Mouse (Mus musculus): ENCODE data around the gene Mogat1. TPM values are rescaled to one million over a fixed set of nuclear protein-coding genes. Genes with fewer than 3 reads are reported as not detected.
"Not testable (repeated sequence)": the region's sequence is repeated elsewhere in the genome, so short reads cannot be mapped to it uniquely, and the experiment has no call there.

Mogat1 gene
- polyA plus RNA-seq, 1 experiment from 2014 or later, result 1.2 TPM

GRCm38 (mm10) chr1:78490143-78490542, 20.6 kb upstream of the Mogat1 start:
- no peaks in the 10 kb centered on the region for H3K4me1 ChIP-seq (ENCODE audit: insufficient read depth, low read depth, low read length)
- TF ChIP-seq EP300 (IDR thresholded peaks at IDR 0.05) (no peak), CTCF (IDR thresholded peaks at IDR 0.05) (no peak)
- no peak for DNase-seq (ENCODE audit: low spot score)
- H3K27ac ChIP-seq (ENCODE audit: low read length), result no peak overlapping the region
- WGBS, result 44% methylated on average over 1 of the region's 1 CpGs
- H3K9ac ChIP-seq (replicated peaks; ENCODE audit: low read depth), result no peak overlapping the region
- H3K36me3 ChIP-seq (ENCODE audit: insufficient read depth, low read length), result no peaks in the 10 kb centered on the region
- no peak for ATAC-seq
- H3K9me3 ChIP-seq (ENCODE audit: low read length), result no peaks in the 10 kb centered on the region
- no peak overlapping the region for H3K4me3 ChIP-seq (ENCODE audit: low read depth, low read length)
- no peak overlapping the region for H3K4me2 ChIP-seq (replicated peaks; ENCODE audit: low read depth, low read length)
- no peaks in the 10 kb centered on the region for H3K27me3 ChIP-seq (replicated peaks; ENCODE audit: insufficient read depth, low read length)

GRCm38 (mm10) chr1:78501036-78501435, 9.8 kb upstream of the Mogat1 start:
- H3K9ac ChIP-seq (replicated peaks; ENCODE audit: low read depth), result no peak overlapping the region
- no peak for TF ChIP-seq EP300 (IDR thresholded peaks at IDR 0.05)
- TF ChIP-seq CTCF (IDR thresholded peaks at IDR 0.05), result no peak
- H3K4me3 ChIP-seq (ENCODE audit: low read depth, low read length), result no peak overlapping the region
- no peaks in the 10 kb centered on the region for H3K27me3 ChIP-seq (replicated peaks; ENCODE audit: insufficient read depth, low read length)
- 87% methylated on average over 16 of the region's 16 CpGs for WGBS
- ATAC-seq (no peak), DNase-seq (ENCODE audit: low spot score) (no peak)
- H3K9me3 ChIP-seq (ENCODE audit: low read length), result no peaks in the 10 kb centered on the region
- no peak overlapping the region for H3K4me2 ChIP-seq (replicated peaks; ENCODE audit: low read depth, low read length)
- H3K27ac ChIP-seq (ENCODE audit: low read length), result no peak overlapping the region
- no peaks in the 10 kb centered on the region for H3K36me3 ChIP-seq (ENCODE audit: insufficient read depth, low read length)
- H3K4me1 ChIP-seq (ENCODE audit: insufficient read depth, low read depth, low read length), result no peaks in the 10 kb centered on the region

- ATAC-seq; H3K27ac ChIP-seq (ENCODE audit: low read length); H3K4me3 ChIP-seq (ENCODE audit: low read depth, low read length); H3K9me3 ChIP-seq (ENCODE audit: low read length); H3K27me3 ChIP-seq (replicated peaks; ENCODE audit: insufficient read depth, low read length); H3K4me1 ChIP-seq (ENCODE audit: insufficient read depth, low read depth, low read length); DNase-seq (ENCODE audit: low spot score); H3K9ac ChIP-seq (replicated peaks; ENCODE audit: low read depth); H3K4me2 ChIP-seq (replicated peaks; ENCODE audit: low read depth, low read length); H3K36me3 ChIP-seq (ENCODE audit: insufficient read depth, low read length): not testable (repeated sequence)
- 72% methylated on average over 12 of the region's 12 CpGs for WGBS
These were observed 8.9 kb upstream of the Mogat1 start for GRCm38 (mm10) chr1:78501856-78502255.

GRCm38 (mm10) chr1:78502527-78502926, 8.3 kb upstream of the Mogat1 start:
- no peak overlapping the region for H3K27ac ChIP-seq (ENCODE audit: low read length)
- no peak overlapping the region for H3K4me2 ChIP-seq (replicated peaks; ENCODE audit: low read depth, low read length)
- TF ChIP-seq CTCF (IDR thresholded peaks at IDR 0.05) (no peak), EP300 (IDR thresholded peaks at IDR 0.05) (no peak)
- ATAC-seq (no peak), DNase-seq (ENCODE audit: low spot score) (no peak)
- H3K9ac ChIP-seq (replicated peaks; ENCODE audit: low read depth), result no peak overlapping the region
- H3K4me1 ChIP-seq (ENCODE audit: insufficient read depth, low read depth, low read length), result no peaks in the 10 kb centered on the region
- H3K27me3 ChIP-seq (replicated peaks; ENCODE audit: insufficient read depth, low read length), result no peaks in the 10 kb centered on the region
- no peaks in the 10 kb centered on the region for H3K36me3 ChIP-seq (ENCODE audit: insufficient read depth, low read length)
- 91% methylated on average over 6 of the region's 6 CpGs for WGBS
- no peak overlapping the region for H3K4me3 ChIP-seq (ENCODE audit: low read depth, low read length)
- no peaks in the 10 kb centered on the region for H3K9me3 ChIP-seq (ENCODE audit: low read length)

- H3K9me3 ChIP-seq (ENCODE audit: low read length), result no peaks in the 10 kb centered on the region
- H3K4me1 ChIP-seq (ENCODE audit: insufficient read depth, low read depth, low read length), result 0 out of 2 replicates have a peak, but pooled peaks cover 3% of the 10 kb centered on the region
- H3K9ac ChIP-seq (replicated peaks; ENCODE audit: low read depth), result no peak overlapping the region
- DNase-seq (ENCODE audit: low spot score) (peak; percentile 32), ATAC-seq (peak; percentile 37; the same call in 1 of the 2 replicates)
- TF ChIP-seq CTCF (IDR thresholded peaks at IDR 0.05) (no peak), EP300 (IDR thresholded peaks at IDR 0.05) (no peak)
- no peak overlapping the region for H3K4me3 ChIP-seq (ENCODE audit: low read depth, low read length)
- no peak overlapping the region for H3K4me2 ChIP-seq (replicated peaks; ENCODE audit: low read depth, low read length)
- H3K27ac ChIP-seq (ENCODE audit: low read length), result no peak overlapping the region
- 21% methylated on average over 1 of the region's 1 CpGs for WGBS
- H3K36me3 ChIP-seq (ENCODE audit: insufficient read depth, low read length), result no peaks in the 10 kb centered on the region
- H3K27me3 ChIP-seq (replicated peaks; ENCODE audit: insufficient read depth, low read length), result no peaks in the 10 kb centered on the region
These were observed 3.7 kb upstream of the Mogat1 start for GRCm38 (mm10) chr1:78507137-78507536.

- 2% methylated on average over 25 of the region's 25 CpGs for WGBS
- ATAC-seq (no peak), DNase-seq (ENCODE audit: low spot score) (peak; percentile 22)
- no peak within 1 kb of the TSS for H3K27ac ChIP-seq (ENCODE audit: low read length)
- no peak within 1 kb of the TSS for H3K9ac ChIP-seq (replicated peaks; ENCODE audit: low read depth)
- no peaks in the 10 kb centered on the region for H3K27me3 ChIP-seq (replicated peaks; ENCODE audit: insufficient read depth, low read length)
- H3K4me1 ChIP-seq (ENCODE audit: insufficient read depth, low read depth, low read length), result 0 out of 2 replicates have a peak, but pooled peaks cover 3% of the 10 kb centered on the region
- H3K9me3 ChIP-seq (ENCODE audit: low read length), result no peaks in the 10 kb centered on the region
- no peaks in the 10 kb centered on the region for H3K36me3 ChIP-seq (ENCODE audit: insufficient read depth, low read length)
- H3K4me2 ChIP-seq (replicated peaks; ENCODE audit: low read depth, low read length), result peak within 1 kb of the TSS; percentile 46
- TF ChIP-seq EP300 (IDR thresholded peaks at IDR 0.05) (no peak), CTCF (IDR thresholded peaks at IDR 0.05) (no peak)
- peak within 1 kb of the TSS; percentile 14; the same call in 1 of the 2 replicates for H3K4me3 ChIP-seq (ENCODE audit: low read depth, low read length)
These were observed 900 bp downstream of the Mogat1 start, which contains the start of gene BC035947 for GRCm38 (mm10) chr1:78511621-78512160. BC035947 (minus strand) TSS chr1:78512158.

GRCm38 (mm10) chr1:78512756-78513155, 2.0 kb downstream of the Mogat1 start:
- no peak overlapping the region for H3K27ac ChIP-seq (ENCODE audit: low read length)
- DNase-seq (ENCODE audit: low spot score) (no peak), ATAC-seq (no peak)
- no peaks in the 10 kb centered on the region for H3K36me3 ChIP-seq (ENCODE audit: insufficient read depth, low read length)
- no peak overlapping the region for H3K9ac ChIP-seq (replicated peaks; ENCODE audit: low read depth)
- no peaks in the 10 kb centered on the region for H3K9me3 ChIP-seq (ENCODE audit: low read length)
- no peak for TF ChIP-seq EP300 (IDR thresholded peaks at IDR 0.05)
- 0 out of 2 replicates have a peak, but pooled peaks cover 3% of the 10 kb centered on the region for H3K4me1 ChIP-seq (ENCODE audit: insufficient read depth, low read depth, low read length)
- H3K4me3 ChIP-seq (ENCODE audit: low read depth, low read length), result no peak overlapping the region
- H3K4me2 ChIP-seq (replicated peaks; ENCODE audit: low read depth, low read length), result no peak overlapping the region
- H3K27me3 ChIP-seq (replicated peaks; ENCODE audit: insufficient read depth, low read length), result no peaks in the 10 kb centered on the region
- WGBS, result 69% methylated on average over 8 of the region's 8 CpGs

Data from lung, postnatal 0 days (tissue).